Mouse (Mus musculus) erythroblast, embryonic 14.5 days (primary cell): Measurements from ENCODE around the gene Fars2.

Experiments
- GATA1 ChIP-seq: IDR thresholded peaks from 2 replicates; pipeline ENCODE4 v1.6.1; 2012; ENCODE audit warnings: low read length, inconsistent platforms, mixed read lengths
- TAL1 ChIP-seq: IDR thresholded peaks from 3 replicates; pipeline ENCODE4 v1.6.1; 2012; ENCODE audit warnings: low read length, inconsistent platforms, mixed read lengths

GRCm38 (mm10) chr13:36620498-36621332 lies 503.5 kb downstream of the Fars2 start:
- TF ChIP-seq GATA1 (no peak), TAL1 (no peak)
